Mouse (Mus musculus): Measurements from ENCODE around the gene Nup98. TPM values are rescaled to one million over a fixed set of nuclear protein-coding genes. Genes with fewer than 3 reads are reported as not detected.

The Nup98 gene
- polyA plus RNA-seq (2015; fragmentation: Nextera tagmentation; extraction: Ambion mirVana): 19.6 and 21.5 TPM in 2 replicates

DNA sequence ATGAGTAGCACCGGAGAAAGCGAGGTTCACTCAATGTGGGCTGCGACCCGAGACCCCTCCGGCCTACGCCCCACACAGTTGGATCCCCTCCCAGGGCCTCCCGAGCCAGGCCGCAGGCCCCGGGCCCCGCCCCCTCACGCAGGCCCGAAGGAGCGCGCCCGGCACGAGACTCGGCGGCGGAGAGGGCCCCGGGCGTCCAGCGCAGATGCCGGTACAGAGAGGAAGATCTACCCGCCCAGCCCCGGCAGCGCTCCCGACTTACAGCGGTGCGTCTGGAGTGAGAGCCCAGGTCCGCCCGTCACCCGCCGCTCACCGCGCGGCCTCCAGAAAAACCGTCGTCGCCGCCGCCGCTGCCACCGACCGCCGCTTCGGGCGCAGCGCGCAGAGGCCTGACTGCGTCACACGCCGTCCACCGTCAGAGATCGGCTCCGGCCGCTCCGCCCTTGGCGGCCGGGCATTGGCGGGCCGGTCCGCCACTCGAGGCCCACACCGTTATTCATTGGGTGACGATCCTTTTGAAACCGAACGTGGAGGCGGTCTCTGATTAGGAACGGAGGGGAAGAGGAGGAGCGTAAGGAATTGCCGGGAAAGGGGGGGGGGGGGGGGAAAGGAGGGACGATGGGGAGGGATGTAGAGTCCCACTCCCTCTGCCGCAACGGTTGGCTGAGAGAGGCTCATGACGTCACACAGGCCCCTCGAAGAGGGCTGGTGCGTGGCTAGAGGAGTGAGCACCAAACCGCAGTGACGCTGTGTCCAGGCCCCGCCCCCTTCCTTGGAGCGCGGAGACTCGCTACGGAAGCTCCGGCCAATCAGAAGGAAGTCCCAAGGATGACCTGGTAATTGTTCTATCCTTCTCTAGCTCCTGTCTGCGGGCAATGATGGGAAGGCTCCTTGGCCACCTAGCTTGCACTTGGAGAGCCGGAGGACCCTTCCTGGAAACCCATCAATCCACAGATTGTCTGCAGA lies at the start of gene Nup98, which contains the start of gene Pgap2:
Nup98 (minus strand) TSS at position 421 of the 966 bp plus-strand sequence.
Pgap2 (plus strand) TSS at position 453 of the 966 bp plus-strand sequence.
- ATAC-seq (replicated peaks): peak; percentile 98
- peaks cover 24% of the 10 kb centered on the region for H3K4me1 ChIP-seq
- peak within 1 kb of the TSS; percentile 73 for H3K4me3 ChIP-seq
- peak within 1 kb of the TSS; percentile 71 for H3K4me2 ChIP-seq
- H3K9ac ChIP-seq: peak within 1 kb of the TSS; percentile 86
- no peaks in the 10 kb centered on the region for H3K36me3 ChIP-seq (replicated peaks)
- no peaks in the 10 kb centered on the region for H3K9me3 ChIP-seq
- peak within 1 kb of the TSS; percentile 97 for H3K27ac ChIP-seq
- no peaks in the 10 kb centered on the region for H3K27me3 ChIP-seq (replicated peaks)
- WGBS: 0% methylated on average over 83 of the region's 87 CpGs

DNA sequence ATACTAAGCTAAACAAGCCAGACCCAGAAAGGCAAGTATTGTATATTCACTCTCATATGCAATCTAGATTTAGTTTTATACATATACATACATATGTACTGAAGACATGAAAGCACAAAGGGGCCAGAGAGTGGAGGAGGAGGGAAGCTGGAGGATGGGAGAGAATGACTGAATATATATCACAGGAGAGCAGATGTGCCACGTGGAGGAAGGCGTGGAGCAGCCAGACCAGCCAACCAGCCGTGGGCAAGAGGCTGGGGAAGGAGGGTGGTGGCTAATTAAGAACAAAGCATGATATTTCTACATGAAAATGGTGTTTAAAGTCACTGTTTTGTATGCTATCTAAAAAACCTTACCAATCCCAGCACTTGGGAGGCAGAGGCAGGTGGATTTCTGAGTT lies 48.8 kb upstream of the Nup98 start:
- no peaks in the 10 kb centered on the region for H3K27me3 ChIP-seq (replicated peaks)
- no peak for ATAC-seq (replicated peaks)
- H3K9ac ChIP-seq: no peak overlapping the region
- no peaks in the 10 kb centered on the region for H3K9me3 ChIP-seq
- H3K4me3 ChIP-seq: no peak overlapping the region
- no peaks in the 10 kb centered on the region for H3K4me1 ChIP-seq
- H3K27ac ChIP-seq: no peak overlapping the region
- 81% methylated on average over 3 of the region's 3 CpGs for WGBS
- H3K4me2 ChIP-seq: no peak overlapping the region
- no peaks in the 10 kb centered on the region for H3K36me3 ChIP-seq (replicated peaks)

DNA sequence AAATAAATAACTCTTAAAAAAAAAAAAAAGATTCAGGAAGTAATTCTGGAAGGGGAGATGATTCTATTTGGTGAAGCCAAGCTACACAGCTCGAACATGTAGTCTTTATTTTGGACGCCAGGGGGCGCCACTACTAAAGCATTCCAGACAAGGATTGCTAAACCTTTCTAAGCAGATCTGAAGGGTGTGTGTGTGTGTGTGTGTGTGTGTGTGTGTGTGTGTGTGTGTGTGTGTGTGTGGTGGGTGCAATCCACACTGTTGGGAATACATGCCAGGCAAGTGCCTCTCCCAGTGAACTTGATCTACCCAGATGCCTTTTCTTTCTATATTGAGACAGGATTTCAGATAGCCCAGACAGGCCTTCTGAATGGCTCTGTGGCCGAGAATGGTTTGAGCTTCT lies 48.2 kb upstream of the Nup98 start:
- 17% methylated on average over 4 of the region's 4 CpGs for WGBS
- peak; percentile 60 for ATAC-seq (replicated peaks)
- Histone ChIP-seq H3K27me3 (replicated peaks) (no peaks in the 10 kb centered on the region), H3K9me3 (no peaks in the 10 kb centered on the region), H3K4me1 (no peaks in the 10 kb centered on the region), H3K4me2 (no peak overlapping the region), H3K9ac (no peak overlapping the region), H3K36me3 (replicated peaks) (no peaks in the 10 kb centered on the region), H3K4me3 (no peak overlapping the region), H3K27ac (no peak overlapping the region)

DNA sequence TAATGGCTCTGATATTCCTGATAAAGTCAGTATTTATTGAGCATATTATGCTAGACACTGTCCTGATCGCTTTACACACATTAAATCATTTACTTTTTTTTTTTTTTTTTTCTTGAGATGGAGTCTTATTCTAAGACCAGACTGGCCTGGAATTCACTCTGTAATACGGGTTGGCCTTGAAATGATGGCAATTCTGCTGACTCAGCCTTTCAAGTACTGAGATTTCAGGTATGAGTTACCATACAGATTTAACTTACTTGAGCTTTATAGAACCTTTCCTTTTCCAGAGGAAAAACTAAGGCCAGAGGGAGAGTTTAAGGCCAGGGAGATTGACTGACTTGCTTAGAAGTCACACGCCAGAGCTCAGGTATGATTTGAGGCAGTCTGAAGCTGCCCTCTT lies 46.7 kb upstream of the Nup98 start:
- no peak overlapping the region for H3K4me2 ChIP-seq
- no peak for ATAC-seq (replicated peaks)
- H3K36me3 ChIP-seq (replicated peaks): no peaks in the 10 kb centered on the region
- no peak overlapping the region for H3K4me3 ChIP-seq
- WGBS: 82% methylated on average over 3 of the region's 3 CpGs
- H3K27ac ChIP-seq: no peak overlapping the region
- no peaks in the 10 kb centered on the region for H3K4me1 ChIP-seq
- H3K9ac ChIP-seq: no peak overlapping the region
- H3K9me3 ChIP-seq: no peaks in the 10 kb centered on the region
- H3K27me3 ChIP-seq (replicated peaks): no peaks in the 10 kb centered on the region

- ATAC-seq (replicated peaks): no peak
- 84% methylated on average over 3 of the region's 3 CpGs for WGBS
- H3K9me3 ChIP-seq: no peaks in the 10 kb centered on the region
- peaks cover 6% of the 10 kb centered on the region for H3K4me1 ChIP-seq
- no peak within 1 kb of the TSS for H3K4me3 ChIP-seq
- no peak within 1 kb of the TSS for H3K27ac ChIP-seq
- no peak within 1 kb of the TSS for H3K4me2 ChIP-seq
- H3K27me3 ChIP-seq (replicated peaks): no peaks in the 10 kb centered on the region
- H3K36me3 ChIP-seq (replicated peaks): no peaks in the 10 kb centered on the region
- no peak within 1 kb of the TSS for H3K9ac ChIP-seq
These were observed 46.0 kb upstream of the Nup98 start, which contains the start of gene Rhog for GRCm38 (mm10) chr7:102255954-102256353. TSS of gene Rhog (minus strand) at chr7:102256054.

DNA sequence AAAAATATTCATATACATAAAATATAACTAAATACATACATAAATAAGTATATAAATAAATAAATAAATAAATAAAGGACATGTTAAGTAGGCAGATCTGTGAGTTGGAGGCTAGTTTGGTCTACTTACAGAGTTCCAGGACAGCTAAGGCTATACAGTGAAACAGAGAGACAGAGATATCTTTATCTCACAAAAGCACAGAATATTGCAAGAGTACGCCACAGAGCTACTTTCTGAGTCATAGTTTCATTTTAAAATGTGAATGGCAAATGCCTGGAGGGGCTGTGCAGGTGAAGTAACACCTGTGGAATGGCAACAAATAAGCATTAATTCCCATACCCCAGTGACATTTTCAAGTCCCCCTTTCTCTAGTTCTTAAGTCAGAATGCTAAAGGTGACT lies 43.7 kb upstream of the Nup98 start:
- ATAC-seq (replicated peaks): no peak
- no peak overlapping the region for H3K4me2 ChIP-seq
- H3K4me3 ChIP-seq: no peak overlapping the region
- peaks cover 15% of the 10 kb centered on the region for H3K4me1 ChIP-seq
- H3K27me3 ChIP-seq (replicated peaks): no peaks in the 10 kb centered on the region
- no peak overlapping the region for H3K9ac ChIP-seq
- H3K36me3 ChIP-seq (replicated peaks): no peaks in the 10 kb centered on the region
- H3K9me3 ChIP-seq: no peaks in the 10 kb centered on the region
- no peak overlapping the region for H3K27ac ChIP-seq
- 94% methylated on average over 1 of the region's 1 CpGs for WGBS

- no peaks in the 10 kb centered on the region for H3K36me3 ChIP-seq (replicated peaks)
- H3K4me1 ChIP-seq: peaks cover 20% of the 10 kb centered on the region
- peak overlapping the region; percentile 76 for H3K27ac ChIP-seq
- peak overlapping the region; percentile 94 for H3K4me2 ChIP-seq
- peak; percentile 75 for ATAC-seq (replicated peaks)
- peak overlapping the region; percentile 67 for H3K9ac ChIP-seq
- peak overlapping the region; percentile 61 for H3K4me3 ChIP-seq
- no peaks in the 10 kb centered on the region for H3K27me3 ChIP-seq (replicated peaks)
- H3K9me3 ChIP-seq: no peaks in the 10 kb centered on the region
- under 1% methylated on average over 32 of the region's 33 CpGs for WGBS
These were observed 40.7 kb upstream of the Nup98 start for GRCm38 (mm10) chr7:102250631-102251214.

DNA sequence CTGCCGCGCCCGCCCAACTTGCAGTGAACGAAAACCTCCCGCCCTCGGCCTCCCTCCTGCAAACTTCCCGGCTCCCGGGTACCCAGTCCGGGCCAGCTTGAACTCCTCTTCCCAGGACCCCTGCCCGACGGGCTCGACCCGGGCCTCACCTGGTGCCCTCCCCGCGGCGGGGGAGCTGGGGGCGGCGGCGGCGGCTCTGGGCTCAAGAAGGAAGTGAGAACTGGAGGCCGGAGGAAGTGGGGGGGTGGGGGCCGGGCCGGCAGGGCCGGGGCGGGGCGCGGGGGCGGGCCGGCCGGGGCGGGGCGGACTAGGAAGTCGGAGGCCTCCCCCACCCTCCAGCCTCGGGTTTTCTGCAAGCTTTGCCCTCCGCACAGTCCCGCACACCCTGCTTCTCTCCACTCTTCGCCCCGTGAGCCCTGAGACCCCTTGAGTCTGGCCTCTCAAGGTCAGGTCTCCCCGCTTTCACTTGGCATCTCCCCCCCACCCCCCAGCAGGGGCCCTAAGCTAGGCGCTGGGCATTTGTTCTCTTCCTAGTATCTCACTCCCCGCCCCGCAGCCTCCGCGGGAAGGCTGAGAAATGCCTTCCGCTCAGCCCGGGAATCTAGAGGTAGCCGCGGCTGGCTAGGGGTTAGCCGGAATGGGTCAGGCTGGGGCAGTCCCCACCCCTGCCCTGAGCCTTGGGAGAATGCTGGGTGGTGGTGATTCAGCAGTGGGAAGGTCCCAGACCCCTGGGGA lies 40.1 kb upstream of the Nup98 start:
- peak overlapping the region; percentile 61 for H3K4me3 ChIP-seq
- ATAC-seq (replicated peaks): peak; percentile 81
- H3K9me3 ChIP-seq: no peaks in the 10 kb centered on the region
- peak overlapping the region; percentile 76 for H3K27ac ChIP-seq
- peak overlapping the region; percentile 67 for H3K9ac ChIP-seq
- H3K4me1 ChIP-seq: peaks cover 21% of the 10 kb centered on the region
- H3K4me2 ChIP-seq: peak overlapping the region; percentile 94
- under 1% methylated on average over 37 of the region's 49 CpGs for WGBS
- no peaks in the 10 kb centered on the region for H3K36me3 ChIP-seq (replicated peaks)
- no peaks in the 10 kb centered on the region for H3K27me3 ChIP-seq (replicated peaks)

DNA sequence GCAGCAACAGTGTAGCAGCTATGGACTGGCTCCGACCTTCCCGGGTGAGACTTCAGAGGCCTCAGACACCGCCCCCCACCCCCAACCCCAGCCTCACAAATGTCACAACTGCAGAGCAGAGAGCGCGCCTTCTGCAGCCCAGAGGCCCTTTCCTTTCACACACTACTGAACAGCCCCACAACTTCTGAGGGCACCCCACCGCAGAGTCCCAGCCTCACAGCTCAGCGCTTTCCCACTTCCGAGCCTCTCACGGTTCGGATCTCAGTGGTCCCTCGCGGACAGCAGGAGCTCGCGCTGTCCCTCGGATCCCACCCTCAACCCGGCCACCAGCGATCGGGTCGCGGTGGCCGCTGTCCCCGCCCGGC lies 39.5 kb upstream of the Nup98 start:
- Histone ChIP-seq H3K36me3 (replicated peaks) (no peaks in the 10 kb centered on the region), H3K27me3 (replicated peaks) (no peaks in the 10 kb centered on the region), H3K27ac (peak overlapping the region; percentile 22), H3K4me3 (peak overlapping the region; percentile 61), H3K4me1 (peaks cover 21% of the 10 kb centered on the region), H3K9me3 (no peaks in the 10 kb centered on the region), H3K9ac (peak overlapping the region; percentile 67; the same call in 1 of the 2 replicates), H3K4me2 (peak overlapping the region; percentile 94)
- under 1% methylated on average over 23 of the region's 23 CpGs for WGBS
- peak; percentile 43 for ATAC-seq (replicated peaks)

DNA sequence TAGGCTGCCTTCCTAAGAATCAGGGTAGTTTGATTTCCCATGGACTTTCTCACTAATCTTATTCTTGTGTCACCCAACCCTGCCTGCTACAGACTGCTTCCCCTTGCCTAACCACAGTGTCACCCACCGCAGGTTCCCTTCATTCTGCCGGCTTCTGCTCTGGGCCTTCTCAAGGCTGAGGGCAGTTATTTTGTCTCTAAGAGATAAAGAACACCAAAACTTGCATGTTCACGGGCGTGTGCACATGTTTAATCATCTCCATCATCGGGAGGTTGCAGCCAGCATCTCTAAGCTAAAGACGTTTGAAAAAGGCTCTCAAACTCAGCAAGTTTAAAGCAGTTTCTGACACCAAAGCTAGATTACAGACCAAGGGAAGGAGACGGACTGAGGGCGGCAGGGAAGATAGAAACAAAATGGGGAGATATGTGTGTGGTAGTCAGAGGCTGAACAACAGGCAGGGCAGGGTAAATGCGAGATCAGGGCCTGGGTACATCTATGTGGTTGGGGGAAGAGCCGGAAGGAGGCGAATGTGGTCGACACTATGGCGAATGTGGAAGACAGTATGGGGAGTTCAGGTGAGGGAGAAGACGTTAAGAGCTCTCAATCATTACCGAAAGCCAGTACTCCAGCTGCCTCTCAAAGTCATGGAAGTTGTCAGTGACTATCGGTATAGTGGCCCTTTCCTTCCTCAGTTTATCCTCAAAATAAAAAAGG lies 38.9 kb upstream of the Nup98 start:
- ATAC-seq (replicated peaks): no peak
- Histone ChIP-seq H3K27ac (no peak overlapping the region), H3K4me3 (peak overlapping the region; percentile 61), H3K27me3 (replicated peaks) (no peaks in the 10 kb centered on the region), H3K4me1 (peaks cover 21% of the 10 kb centered on the region), H3K36me3 (replicated peaks) (no peaks in the 10 kb centered on the region), H3K9ac (no peak overlapping the region), H3K4me2 (peak overlapping the region; percentile 94), H3K9me3 (no peaks in the 10 kb centered on the region)
- WGBS: 24% methylated on average over 16 of the region's 16 CpGs

GRCm38 (mm10) chr7:102246956-102247797 lies 37.2 kb upstream of the Nup98 start:
- H3K4me1 ChIP-seq: peaks cover 21% of the 10 kb centered on the region
- 54% methylated on average over 12 of the region's 12 CpGs for WGBS
- no peak overlapping the region for H3K27ac ChIP-seq
- no peaks in the 10 kb centered on the region for H3K9me3 ChIP-seq
- no peak overlapping the region for H3K4me3 ChIP-seq
- ATAC-seq (replicated peaks): no peak
- H3K4me2 ChIP-seq: 0 out of 2 replicates have a peak overlapping the region, but pooled peaks have one; percentile 1
- no peak overlapping the region for H3K9ac ChIP-seq
- H3K36me3 ChIP-seq (replicated peaks): no peaks in the 10 kb centered on the region
- H3K27me3 ChIP-seq (replicated peaks): no peaks in the 10 kb centered on the region
